Mouse (Mus musculus): Measurements from ENCODE around the gene Itga2.

Gene Itga2

GRCm38 (mm10) chr13:114931775-114932294 is at the start of gene Itga2:
Gene Itga2, minus strand, starts transcription at chr13:114932100.
- DNase-seq = peak; percentile 68

DNA sequence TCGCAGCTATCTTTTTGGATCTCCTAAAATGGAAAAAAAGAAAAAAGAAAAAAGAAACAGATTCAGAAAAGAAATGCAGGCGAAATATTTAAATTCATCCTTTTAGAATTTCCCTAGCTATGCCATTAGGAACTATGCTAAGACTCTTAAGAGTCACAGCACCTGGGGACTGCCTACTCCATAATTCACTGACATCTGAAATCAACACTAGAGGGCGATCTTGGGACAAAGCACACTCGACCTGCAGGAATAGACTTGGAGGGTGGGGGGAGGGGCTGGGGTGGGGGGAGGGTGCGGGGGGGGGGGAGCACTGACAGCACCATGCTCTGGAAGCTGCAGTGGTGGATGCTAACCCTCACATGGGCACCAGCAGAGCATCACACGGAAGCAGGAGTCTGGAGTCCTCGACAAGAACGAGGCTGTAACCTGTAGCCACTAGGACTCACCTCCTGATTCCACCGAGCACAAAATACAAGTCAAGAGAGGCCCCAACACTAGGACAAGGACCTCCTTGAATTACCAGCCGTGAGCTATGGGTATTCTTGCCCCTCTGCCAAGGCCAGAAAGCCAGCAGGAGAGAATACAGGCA is 49.0 kb upstream of the Itga2 start:
- peak; percentile 18 for DNase-seq

DNA sequence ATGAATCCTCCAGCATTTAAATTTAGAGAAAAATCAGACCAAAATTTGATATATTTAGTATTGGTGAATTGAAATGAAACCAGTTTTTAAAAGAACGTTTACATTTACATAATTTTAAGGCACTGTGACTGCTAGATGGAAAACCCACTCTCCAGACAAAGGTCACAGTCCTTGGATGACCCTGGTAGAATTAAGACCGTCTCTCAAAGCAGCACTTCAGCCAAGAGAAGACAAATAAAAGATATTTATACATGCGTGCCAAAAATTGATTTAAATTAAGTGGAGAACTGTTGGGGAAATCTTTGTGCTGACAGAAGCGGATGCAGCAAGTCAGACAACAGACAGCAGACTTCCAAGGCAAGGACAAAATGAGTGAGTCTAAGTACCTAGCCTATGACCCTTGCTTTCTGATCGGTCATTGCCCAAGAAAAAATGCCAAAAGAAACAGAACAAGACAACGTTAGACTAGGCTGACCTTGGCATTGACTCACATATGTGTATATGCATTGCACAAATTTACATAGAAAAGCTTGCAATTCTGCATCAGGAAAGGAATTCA is 42.7 kb upstream of the Itga2 start:
- DNase-seq = no peak

DNA sequence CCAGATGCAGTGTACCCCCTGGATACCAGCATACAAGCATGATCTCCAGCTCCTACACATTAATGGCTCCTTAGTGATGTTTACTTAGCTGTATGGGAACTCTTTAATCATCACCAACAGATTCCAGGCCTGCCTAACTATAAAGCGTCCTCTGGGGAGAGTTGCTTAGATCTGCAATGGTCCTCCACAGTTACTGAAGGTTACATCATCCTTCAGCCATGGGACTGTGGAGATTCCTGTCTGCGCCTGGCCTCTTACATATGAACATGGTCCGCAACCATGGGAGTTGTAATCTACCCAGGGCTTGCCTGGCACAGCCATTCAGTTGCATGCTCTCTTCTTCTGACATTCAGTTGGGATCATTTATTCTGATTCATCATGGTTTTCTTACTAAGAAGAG is 40.0 kb upstream of the Itga2 start:
- no peak for DNase-seq

DNA sequence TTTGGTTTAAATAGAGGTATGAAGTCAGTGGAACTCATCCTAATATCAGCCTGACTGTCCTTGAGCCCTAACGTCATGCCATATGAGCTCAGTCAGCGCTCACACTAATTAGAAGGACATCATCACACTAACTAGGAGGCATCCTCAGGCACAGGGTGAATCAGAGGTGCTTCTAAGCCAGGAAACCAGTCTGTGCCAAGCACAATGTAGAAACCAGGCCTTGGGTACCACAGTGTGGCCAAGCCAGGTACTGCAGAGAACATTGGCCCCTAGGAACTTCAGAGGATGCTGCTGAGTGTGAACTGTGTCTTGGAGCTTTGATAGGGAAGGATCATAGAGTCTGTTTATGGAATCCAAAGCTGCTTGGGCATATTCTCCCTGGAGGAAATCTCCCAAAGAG is 32.3 kb upstream of the Itga2 start:
- DNase-seq = peak; percentile 60

DNA sequence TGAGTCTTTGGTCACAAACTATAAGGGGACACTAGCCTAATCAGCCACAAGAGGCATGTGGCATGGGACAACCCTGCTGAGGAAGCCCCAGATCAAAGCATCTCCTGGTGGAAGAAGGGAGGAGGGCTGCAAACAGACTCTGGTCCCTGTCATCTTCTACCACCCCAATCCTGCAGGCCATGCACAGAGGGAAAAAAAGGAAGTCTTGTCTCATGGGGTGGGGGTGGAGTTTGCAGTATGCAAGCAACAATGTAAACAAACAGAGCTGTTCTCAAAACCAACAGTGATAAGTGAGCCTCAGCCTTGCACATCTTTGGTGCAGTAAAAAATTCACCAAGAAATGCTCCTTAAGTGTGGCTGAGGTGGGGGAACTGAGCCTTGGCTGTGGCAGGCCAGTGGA is 22.6 kb upstream of the Itga2 start:
- DNase-seq = no peak

DNA sequence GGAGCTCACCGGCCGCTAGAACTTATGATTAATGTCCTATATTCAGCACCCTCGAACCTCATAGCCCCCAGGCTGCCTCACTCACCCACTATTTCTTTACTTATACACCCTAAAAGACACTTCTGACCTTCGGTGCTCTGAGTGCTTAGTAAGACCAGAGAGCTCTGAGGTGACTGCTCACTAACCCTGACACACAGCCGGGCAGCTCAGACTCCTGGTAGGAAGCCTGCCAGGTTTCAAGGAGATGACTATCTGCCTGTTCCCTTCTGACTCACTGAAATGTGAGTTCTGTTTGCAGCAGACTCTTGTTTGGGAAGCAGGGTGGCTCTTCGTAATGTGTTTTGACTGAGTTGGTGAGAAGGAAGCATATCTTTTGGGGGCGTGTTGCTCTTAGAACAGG is 1.6 kb upstream of the Itga2 start:
- DNase-seq = no peak

- peak; percentile 3 for DNase-seq
Observed at GRCm38 (mm10) chr13:114930996-114931649, 777 bp downstream of the Itga2 start.

DNA sequence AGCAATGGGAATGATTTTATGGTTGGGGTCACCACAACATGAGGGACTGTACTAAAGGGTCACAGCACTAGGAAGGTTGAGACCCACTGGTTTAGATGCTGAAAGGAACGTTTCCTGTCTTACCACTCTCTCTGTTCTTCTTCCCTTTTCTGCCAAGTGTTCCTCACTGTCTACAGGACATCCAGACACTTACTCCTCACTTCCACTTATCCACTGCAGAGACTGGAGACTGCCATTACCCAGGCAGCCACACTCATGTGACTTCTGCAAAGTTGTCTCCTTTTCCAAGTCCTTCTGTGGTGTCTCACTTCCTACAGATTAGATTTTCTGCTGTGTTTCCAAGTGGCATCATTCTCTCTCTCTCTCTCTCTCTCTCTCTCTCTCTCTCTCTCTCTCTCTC is 7.1 kb downstream of the Itga2 start:
- no peak for DNase-seq

GRCm38 (mm10) chr13:114923331-114923730 is 8.6 kb downstream of the Itga2 start:
- DNase-seq = no peak

DNA sequence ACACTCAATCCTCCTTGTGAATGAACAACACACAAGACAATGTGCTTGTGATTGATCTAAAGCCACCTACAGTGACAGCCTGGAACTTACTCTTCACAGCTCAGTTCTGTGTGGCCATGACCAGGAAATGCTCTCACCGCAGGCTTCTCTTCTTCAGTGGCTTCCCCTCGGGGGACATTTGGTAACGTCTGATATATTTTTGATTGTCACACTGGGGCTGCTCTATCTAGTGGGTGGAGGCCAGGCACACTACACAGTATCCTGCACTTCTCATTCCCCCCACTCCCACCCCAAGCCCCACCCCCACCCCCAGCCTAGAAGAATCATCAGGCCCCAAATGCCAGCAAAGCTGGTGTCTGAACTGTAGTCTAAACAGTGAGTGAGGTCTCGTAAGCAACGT is 16.1 kb downstream of the Itga2 start:
- DNase-seq = peak; percentile 6

DNA sequence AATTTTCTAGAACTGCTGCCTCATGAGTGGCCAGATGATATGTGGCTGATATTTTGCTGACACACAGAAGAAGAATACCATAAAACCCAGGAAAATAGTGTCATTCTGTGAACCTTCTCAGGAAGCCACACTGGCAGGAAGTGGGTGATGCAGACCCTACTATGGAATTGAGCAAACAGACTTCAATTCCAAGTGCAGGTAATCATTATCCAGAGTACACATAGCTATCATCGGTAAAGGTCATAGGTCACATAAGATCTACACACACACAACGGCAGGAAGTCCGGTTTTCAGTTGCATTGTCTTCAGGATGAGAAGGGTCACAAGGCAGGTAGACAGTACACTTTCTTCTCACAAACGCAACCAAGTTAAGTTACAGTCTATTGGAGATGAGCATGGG is 16.9 kb downstream of the Itga2 start:
- DNase-seq = no peak

- DNase-seq = no peak
Observed at GRCm38 (mm10) chr13:114914559-114914958, 17.3 kb downstream of the Itga2 start.

DNA sequence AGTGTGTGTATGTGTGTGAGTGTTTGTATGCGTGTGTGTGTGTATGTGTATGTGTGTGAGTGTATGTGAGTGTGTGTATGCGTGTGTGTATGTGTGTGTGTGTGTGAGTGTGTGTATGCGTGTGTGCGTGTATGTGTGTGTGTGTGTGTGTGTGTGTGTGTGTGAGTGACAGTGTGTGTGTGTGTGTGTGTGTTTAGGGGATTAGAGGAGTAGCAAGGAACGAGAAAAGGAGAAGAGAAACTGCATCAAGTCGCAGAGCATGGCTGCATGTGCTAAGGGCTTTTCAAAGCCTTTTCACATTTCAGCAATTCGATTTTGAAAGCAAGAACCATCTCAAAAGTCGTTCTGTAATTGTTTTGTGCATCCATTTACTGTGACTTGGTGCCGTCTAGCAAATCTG is 21.3 kb downstream of the Itga2 start:
- DNase-seq = no peak

GRCm38 (mm10) chr13:114909514-114909913 is 22.4 kb downstream of the Itga2 start:
- DNase-seq = no peak

DNA sequence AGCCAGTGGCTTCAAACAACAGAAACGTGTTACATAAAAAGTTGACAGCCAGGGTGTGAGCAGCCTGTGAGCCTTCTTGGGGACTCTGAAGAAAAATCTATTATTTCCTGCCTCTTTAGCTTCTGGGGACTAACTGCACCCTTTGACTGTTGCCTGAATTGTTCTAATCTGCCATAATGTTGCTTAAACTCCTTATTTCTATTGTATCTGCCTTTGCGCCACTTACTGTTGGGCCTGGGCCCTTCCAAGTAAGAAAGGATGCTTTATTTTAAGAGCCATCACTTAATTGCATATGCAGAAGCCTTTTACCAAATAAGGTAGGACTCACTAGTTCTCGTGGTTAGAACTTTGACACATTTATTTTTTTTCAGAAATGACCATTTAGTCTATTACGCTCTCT is 24.0 kb downstream of the Itga2 start:
- DNase-seq = no peak

DNA sequence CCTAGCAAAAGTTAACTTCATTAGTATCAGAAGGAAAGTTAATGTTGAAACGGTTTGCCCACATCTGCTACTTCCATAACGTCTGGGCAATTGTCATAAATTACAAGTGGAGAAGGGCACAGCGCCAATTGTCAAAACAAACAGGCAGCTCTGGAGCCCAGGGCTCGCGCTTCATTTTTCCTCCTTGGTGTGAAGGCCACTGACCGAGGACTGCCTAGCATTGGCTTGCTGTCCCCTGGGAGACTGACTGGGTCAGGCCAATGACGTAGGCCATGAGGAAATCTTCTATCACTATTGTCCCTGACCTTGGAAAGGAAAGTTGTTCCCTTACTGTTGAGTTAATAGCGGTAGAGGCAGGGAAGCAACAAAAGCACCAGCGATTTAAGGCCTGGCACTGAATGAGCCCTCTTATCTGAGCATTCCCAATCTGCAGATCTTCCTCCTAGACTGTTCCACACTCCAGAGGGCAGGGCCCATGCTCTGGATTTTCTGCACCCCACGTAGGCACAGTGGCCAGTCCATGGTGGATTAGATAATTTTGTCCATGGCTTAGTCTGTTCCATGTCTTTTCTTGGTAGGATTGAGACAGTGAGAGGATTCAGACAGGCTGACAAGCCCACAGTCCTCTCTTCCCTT is 35.0 kb downstream of the Itga2 start:
- DNase-seq = no peak

- peak; percentile 36 for DNase-seq
Observed at GRCm38 (mm10) chr13:114895896-114896295, 36.0 kb downstream of the Itga2 start.

GRCm38 (mm10) chr13:114894718-114895117 is 37.2 kb downstream of the Itga2 start:
- no peak for DNase-seq

- DNase-seq = no peak
Observed at GRCm38 (mm10) chr13:114891655-114892054, 40.2 kb downstream of the Itga2 start.

GRCm38 (mm10) chr13:114887695-114888094 is 44.2 kb downstream of the Itga2 start:
- DNase-seq = no peak

GRCm38 (mm10) chr13:114887293-114887692 is 44.6 kb downstream of the Itga2 start:
- no peak for DNase-seq

DNA sequence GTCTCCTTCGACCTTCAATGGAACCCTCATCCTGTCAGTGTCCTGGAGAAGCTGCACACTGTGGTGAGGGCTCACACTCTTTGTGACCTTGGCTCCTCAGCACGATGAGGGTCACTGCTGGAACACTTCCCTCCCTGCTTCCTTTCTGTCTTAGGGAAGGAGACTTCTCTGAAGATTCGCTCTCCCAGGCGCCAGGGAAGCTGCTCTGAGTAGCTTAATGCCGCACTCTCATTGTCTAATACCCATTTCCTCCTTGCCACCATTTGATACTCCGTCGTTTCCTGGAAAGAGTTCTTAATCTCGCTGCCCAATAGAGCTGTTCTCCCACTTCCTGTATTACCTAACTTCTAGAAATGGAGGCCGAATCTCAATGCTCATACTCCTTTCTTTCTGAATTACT is 46.7 kb downstream of the Itga2 start:
- no peak for DNase-seq

GRCm38 (mm10) chr13:114878667-114879066 is 53.2 kb downstream of the Itga2 start:
- DNase-seq = no peak

Measured in thymus, postnatal 14 days (tissue).